Mouse (Mus musculus) neural tube, embryonic 15.5 days (tissue): ENCODE measurements around the gene Lck. TPM values are rescaled to one million over a fixed set of nuclear protein-coding genes. Genes with fewer than 3 reads are reported as not detected.

Experiments used
- ATAC-seq: fragments of 200-750 bp; cut with Nextera tagmentation; 2 replicates; pipeline ENCODE4 v1.8.0; 2017; ENCODE audit warnings: mild to moderate bottlenecking, moderate TSS enrichment, moderate library complexity; ENCODE audit not compliant: low FRiP score
- H3K27ac ChIP-seq: fragments of 300-500 bp; sonication (generic); replicated peaks from 2 replicates; pipeline ENCODE4 v1.5.1; 2015; ENCODE audit warnings: mild to moderate bottlenecking, inconsistent platforms
- H3K27me3 ChIP-seq: fragments of 300-500 bp; sonication (generic); replicated peaks from 2 replicates; pipeline ENCODE4 v1.6.1; 2015; ENCODE audit warnings: inconsistent platforms
- H3K36me3 ChIP-seq: fragments of 300-500 bp; sonication (generic); 2 replicates; pipeline ENCODE4 v1.6.1; 2015; ENCODE audit warnings: inconsistent platforms
- H3K4me1 ChIP-seq: fragments of 300-500 bp; sonication (generic); 2 replicates; pipeline ENCODE4 v1.6.1; 2015; ENCODE audit warnings: inconsistent platforms
- H3K4me2 ChIP-seq: fragments of 300-500 bp; sonication (generic); 2 replicates; pipeline ENCODE4 v1.6.1; 2015; ENCODE audit warnings: inconsistent platforms, mild to moderate bottlenecking, moderate library complexity
- H3K4me3 ChIP-seq: fragments of 300-500 bp; sonication (generic); replicated peaks from 2 replicates; pipeline ENCODE4 v1.5.1; 2015; ENCODE audit warnings: mild to moderate bottlenecking, inconsistent platforms
- H3K9ac ChIP-seq: fragments of 300-500 bp; sonication (generic); replicated peaks from 2 replicates; pipeline ENCODE4 v1.6.1; 2015; ENCODE audit warnings: mild to moderate bottlenecking, inconsistent platforms
- H3K9me3 ChIP-seq: fragments of 300-500 bp; sonication (generic); replicated peaks from 2 replicates; pipeline ENCODE4 v1.6.1; 2016; ENCODE audit warnings: inconsistent platforms
- WGBS: fragments of 180-500 bp; shearing (Covaris S2); methylation state at CpG from one replicate; pipeline ENCODE4 v1.1.7; 2015; ENCODE audit warnings: mixed read lengths; 5-methylcytosine and 5-hydroxymethylcytosine counted together
- polyA plus RNA-seq: library from polyadenylated mRNA; unstranded; fragments of >200 nt; fragmentation: Nextera tagmentation; extraction: Ambion mirVana; gene quantifications from 2 replicates; pipeline ENCODE4 v1.2.1, GENCODE M21; 2015

Gene Lck
- polyA plus RNA-seq, result 11.2 and 99.1 TPM in 2 replicates

DNA sequence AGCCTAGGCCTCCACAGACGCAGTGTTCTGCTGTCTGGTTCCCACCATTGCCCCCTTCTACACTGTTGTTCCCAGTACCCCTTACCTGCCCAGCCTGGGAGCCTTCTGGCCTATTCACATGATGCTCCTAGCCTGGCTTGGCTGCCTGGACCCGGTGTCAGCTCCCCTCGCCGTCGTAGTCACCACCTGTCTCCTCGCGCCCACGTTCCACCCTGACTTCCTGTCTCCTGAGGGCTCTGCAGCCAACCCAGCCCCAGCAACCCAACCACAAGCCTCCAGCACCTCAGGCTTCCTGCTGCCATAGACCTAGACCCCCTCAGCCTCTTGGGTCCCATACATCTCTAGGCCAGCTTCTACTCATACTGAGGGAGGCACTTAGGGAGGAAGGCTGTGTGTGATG, at the start of gene Lck:
TSS of gene Lck (minus strand) at position 212 of the 400 bp plus-strand sequence.
- 95% methylated on average over 8 of the region's 8 CpGs for WGBS
- no peaks in the 10 kb centered on the region for H3K27me3 ChIP-seq
- no peak for ATAC-seq

GRCm38 (mm10) chr4:129622803-129623535, 49.5 kb upstream of the Lck start:
- Histone ChIP-seq H3K27ac (peak overlapping the region; percentile 93), H3K4me2 (peak overlapping the region; percentile 68), H3K4me1 (peaks cover 58% of the 10 kb centered on the region), H3K9ac (peak overlapping the region; percentile 74), H3K27me3 (no peaks in the 10 kb centered on the region), H3K4me3 (peak overlapping the region; percentile 64), H3K9me3 (no peaks in the 10 kb centered on the region), H3K36me3 (peaks cover 24% of the 10 kb centered on the region)
- ATAC-seq, result no peak
- WGBS, result 20% methylated on average over 8 of the region's 8 CpGs

More for the DNA sequence above, at the start of gene Lck:
- Histone ChIP-seq H3K36me3 (no peaks in the 10 kb centered on the region), H3K27ac (no peak within 1 kb of the TSS), H3K4me2 (no peak within 1 kb of the TSS), H3K4me1 (peaks cover 8% of the 10 kb centered on the region), H3K4me3 (no peak within 1 kb of the TSS), H3K9me3 (no peaks in the 10 kb centered on the region), H3K9ac (no peak within 1 kb of the TSS)

DNA sequence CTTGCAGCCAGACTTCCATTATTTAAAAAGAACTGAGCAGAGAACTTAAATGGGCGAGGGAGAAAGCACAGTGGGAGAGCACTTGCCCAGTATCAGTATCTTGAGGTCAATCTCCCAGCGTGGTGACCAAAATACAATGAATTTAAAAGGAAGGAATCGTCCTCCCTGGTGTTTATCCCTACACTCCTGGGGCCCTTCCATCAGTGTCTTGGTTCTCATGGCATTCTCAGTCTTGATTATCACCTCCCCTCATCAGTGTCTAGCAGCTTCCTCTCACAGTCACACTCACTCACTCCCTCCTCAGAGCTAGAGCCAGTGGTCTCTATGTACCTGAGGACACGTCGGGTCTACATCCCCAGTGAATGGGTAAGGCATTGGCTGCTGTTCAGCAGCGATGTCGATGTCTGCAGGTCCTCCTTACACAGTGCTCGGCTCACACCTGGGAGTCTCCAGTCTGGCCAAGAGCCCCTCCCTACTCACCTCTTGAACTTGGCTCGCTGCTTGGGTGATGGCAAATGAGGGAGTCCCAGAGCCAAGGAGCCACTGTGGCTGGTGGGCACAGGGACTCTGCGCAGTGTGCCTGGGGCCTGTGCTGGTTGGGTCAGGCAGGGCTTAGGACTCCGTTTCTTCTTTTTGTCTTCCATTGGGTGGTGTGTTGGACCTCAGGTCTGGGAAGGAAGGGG, 48.8 kb upstream of the Lck start:
- 79% methylated on average over 11 of the region's 11 CpGs for WGBS
- Histone ChIP-seq H3K4me3 (peak overlapping the region; percentile 64), H3K27me3 (no peaks in the 10 kb centered on the region), H3K27ac (peak overlapping the region; percentile 93), H3K9ac (peak overlapping the region; percentile 74; the same call in 1 of the 2 replicates), H3K36me3 (peaks cover 19% of the 10 kb centered on the region), H3K4me2 (peak overlapping the region; percentile 68), H3K9me3 (no peaks in the 10 kb centered on the region), H3K4me1 (peaks cover 66% of the 10 kb centered on the region)
- ATAC-seq, result no peak

GRCm38 (mm10) chr4:129621283-129621841, 47.9 kb upstream of the Lck start:
- Histone ChIP-seq H3K9me3 (no peaks in the 10 kb centered on the region), H3K4me2 (peak overlapping the region; percentile 68; the same call in 1 of the 2 replicates), H3K36me3 (peaks cover 16% of the 10 kb centered on the region), H3K27me3 (no peaks in the 10 kb centered on the region), H3K4me1 (peaks cover 71% of the 10 kb centered on the region), H3K9ac (no peak overlapping the region), H3K4me3 (no peak overlapping the region), H3K27ac (no peak overlapping the region)
- ATAC-seq, result no peak
- 92% methylated on average over 8 of the region's 8 CpGs for WGBS

- Histone ChIP-seq H3K27me3 (no peaks in the 10 kb centered on the region), H3K4me2 (peak overlapping the region; percentile 0; the same call in 1 of the 2 replicates), H3K9me3 (no peaks in the 10 kb centered on the region), H3K4me3 (no peak overlapping the region), H3K27ac (peak overlapping the region; percentile 13; the same call in 1 of the 2 replicates), H3K36me3 (peaks cover 11% of the 10 kb centered on the region; the same call in 1 of the 2 replicates), H3K9ac (0 out of 2 replicates have a peak overlapping the region, but pooled peaks have one; percentile 11), H3K4me1 (peaks cover 65% of the 10 kb centered on the region)
- 90% methylated on average over 11 of the region's 11 CpGs for WGBS
- no peak for ATAC-seq
These were observed 47.2 kb upstream of the Lck start for GRCm38 (mm10) chr4:129620419-129621282.

- no peaks in the 10 kb centered on the region for H3K9me3 ChIP-seq
- 4% methylated on average over 44 of the region's 44 CpGs for WGBS
- H3K4me1 ChIP-seq, result peaks cover 58% of the 10 kb centered on the region
- peak within 1 kb of the TSS; percentile 85 for H3K9ac ChIP-seq
- peaks cover 11% of the 10 kb centered on the region; the same call in 1 of the 2 replicates for H3K36me3 ChIP-seq
- no peaks in the 10 kb centered on the region for H3K27me3 ChIP-seq
- peak within 1 kb of the TSS; percentile 85 for H3K4me2 ChIP-seq
- H3K4me3 ChIP-seq, result peak within 1 kb of the TSS; percentile 66
- H3K27ac ChIP-seq, result peak within 1 kb of the TSS; percentile 93
- peak; percentile 90 for ATAC-seq
These were observed 45.6 kb upstream of the Lck start, which contains the start of gene Iqcc for GRCm38 (mm10) chr4:129618786-129619691. TSS of gene Iqcc (minus strand) at chr4:129619099.

DNA sequence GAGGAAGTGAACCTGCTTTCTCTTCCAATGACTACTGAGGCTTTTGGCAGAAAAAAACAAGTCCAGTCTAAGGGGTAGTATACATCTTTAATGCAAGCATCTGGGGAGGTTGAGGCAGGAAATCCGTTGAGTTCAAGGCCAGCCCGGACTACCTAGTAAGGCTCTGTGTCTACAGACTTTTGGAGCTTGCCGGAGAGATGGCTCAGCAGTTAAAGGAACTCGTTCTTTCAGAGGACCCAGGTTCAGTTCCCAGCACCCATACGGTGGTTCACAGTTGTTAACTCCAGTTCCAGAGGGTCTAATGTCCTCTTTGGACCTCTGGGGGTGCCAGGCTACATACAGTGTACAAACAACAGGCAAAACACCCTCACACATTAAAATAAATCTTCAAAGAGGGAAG, 44.6 kb upstream of the Lck start:
- 95% methylated on average over 5 of the region's 5 CpGs for WGBS
- H3K4me1 ChIP-seq, result peaks cover 59% of the 10 kb centered on the region
- no peaks in the 10 kb centered on the region for H3K27me3 ChIP-seq
- no peak for ATAC-seq
- H3K27ac ChIP-seq, result peak overlapping the region; percentile 93
- no peaks in the 10 kb centered on the region for H3K9me3 ChIP-seq
- peak overlapping the region; percentile 66 for H3K4me3 ChIP-seq
- peaks cover 11% of the 10 kb centered on the region; the same call in 1 of the 2 replicates for H3K36me3 ChIP-seq
- H3K4me2 ChIP-seq, result peak overlapping the region; percentile 85
- H3K9ac ChIP-seq, result peak overlapping the region; percentile 85

GRCm38 (mm10) chr4:129617121-129617641, 43.7 kb upstream of the Lck start:
- WGBS, result 96% methylated on average over 7 of the region's 7 CpGs
- H3K4me3 ChIP-seq, result no peak overlapping the region
- H3K9me3 ChIP-seq, result no peaks in the 10 kb centered on the region
- peaks cover 11% of the 10 kb centered on the region; the same call in 1 of the 2 replicates for H3K36me3 ChIP-seq
- H3K27ac ChIP-seq, result no peak overlapping the region
- no peak for ATAC-seq
- H3K4me2 ChIP-seq, result no peak overlapping the region
- H3K27me3 ChIP-seq, result no peaks in the 10 kb centered on the region
- H3K9ac ChIP-seq, result no peak overlapping the region
- peaks cover 50% of the 10 kb centered on the region for H3K4me1 ChIP-seq

GRCm38 (mm10) chr4:129616631-129617030, 43.2 kb upstream of the Lck start:
- ATAC-seq, result no peak
- no peak overlapping the region for H3K27ac ChIP-seq
- H3K4me1 ChIP-seq, result peaks cover 45% of the 10 kb centered on the region
- no peaks in the 10 kb centered on the region for H3K27me3 ChIP-seq
- H3K9ac ChIP-seq, result no peak overlapping the region
- H3K4me2 ChIP-seq, result no peak overlapping the region
- peaks cover 11% of the 10 kb centered on the region; the same call in 1 of the 2 replicates for H3K36me3 ChIP-seq
- H3K4me3 ChIP-seq, result no peak overlapping the region
- no peaks in the 10 kb centered on the region for H3K9me3 ChIP-seq
- WGBS, result 95% methylated on average over 3 of the region's 3 CpGs

DNA sequence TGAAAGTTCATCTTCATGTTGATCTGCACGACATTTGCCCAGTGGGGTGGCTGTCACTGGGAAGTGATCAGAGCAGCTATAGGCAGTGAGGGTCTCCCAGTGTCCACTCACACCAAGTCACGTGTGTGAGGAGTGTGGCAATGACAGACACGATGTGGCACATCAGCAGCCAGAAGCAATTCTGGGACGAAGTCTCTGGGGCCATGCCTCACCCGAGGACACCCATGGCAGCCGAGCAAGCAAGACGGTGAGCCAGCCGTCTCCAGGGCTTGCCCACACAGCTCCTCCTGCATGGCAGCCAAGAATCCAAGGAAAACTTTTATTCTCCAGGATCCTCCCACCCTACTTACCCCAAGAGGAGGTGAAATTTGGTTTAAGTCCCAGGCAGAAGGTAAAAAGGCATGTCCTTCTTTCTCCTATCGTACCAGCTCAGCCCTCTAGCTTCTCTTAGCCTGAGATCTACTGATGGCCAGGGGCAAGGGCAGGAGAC, 42.4 kb upstream of the Lck start:
- Histone ChIP-seq H3K9ac (no peak overlapping the region), H3K27ac (no peak overlapping the region), H3K36me3 (peaks cover 11% of the 10 kb centered on the region; the same call in 1 of the 2 replicates), H3K27me3 (no peaks in the 10 kb centered on the region), H3K4me1 (peaks cover 37% of the 10 kb centered on the region), H3K4me2 (no peak overlapping the region), H3K4me3 (no peak overlapping the region), H3K9me3 (no peaks in the 10 kb centered on the region)
- WGBS, result 92% methylated on average over 9 of the region's 9 CpGs
- no peak for ATAC-seq
